Mouse (Mus musculus): ENCODE measurements around the gene Scgb1a1. TPM values are rescaled to one million over a fixed set of nuclear protein-coding genes. Genes with fewer than 3 reads are reported as not detected.

Gene Scgb1a1
- total RNA-seq, 1 experiment from 2014 or later: not detected

Other genes with a start within 250 kb of the Scgb1a1 start
- 0.39 to 0.64 TPM in 2 of 3 replicates, not detected in the other for gene Gng3, start 248.8 kb downstream of the Scgb1a1 start, total RNA-seq (2017)
- 0.10 to 0.78 TPM (median 0.32 TPM) in 3 replicates for gene Lrrn4cl, start 237.2 kb downstream of the Scgb1a1 start, total RNA-seq (2017)
- 200 to 274 TPM (median 220 TPM) in 3 replicates for gene Ubxn1, start 216.5 kb downstream of the Scgb1a1 start, total RNA-seq (2017)
- 45.0 to 55.1 TPM (median 54.5 TPM) in 3 replicates for gene Uqcc3, start 207.0 kb downstream of the Scgb1a1 start, total RNA-seq (2017)
- gene Lbhd1, start 204.2 kb downstream of the Scgb1a1 start, total RNA-seq (2017): 18.1 to 52.5 TPM (median 21.3 TPM) in 3 replicates
- not detected in 3 replicates for gene Gm49403, start 204.0 kb downstream of the Scgb1a1 start, total RNA-seq (2017)
- gene 1810009A15Rik, start 199.1 kb downstream of the Scgb1a1 start, total RNA-seq (2017): 62.5 to 90.9 TPM (median 65.3 TPM) in 3 replicates
- not detected in 3 replicates for gene Gm49416, start 199.0 kb downstream of the Scgb1a1 start, total RNA-seq (2017)
- gene Ints5, start 195.0 kb downstream of the Scgb1a1 start, total RNA-seq (2017): 5.8 to 9.1 TPM (median 7.4 TPM) in 3 replicates
- 57.5 to 87.0 TPM (median 59.6 TPM) in 3 replicates for gene Ganab, start 189.9 kb downstream of the Scgb1a1 start, total RNA-seq (2017)
- 34.2 to 75.8 TPM (median 50.2 TPM) in 3 replicates for gene B3gat3, start 167.6 kb downstream of the Scgb1a1 start, total RNA-seq (2017)
- gene Rom1, start 158.6 kb downstream of the Scgb1a1 start, total RNA-seq (2017): 2.1 to 7.6 TPM (median 3.6 TPM) in 3 replicates
- gene Eml3, start 158.4 kb downstream of the Scgb1a1 start, total RNA-seq (2017): 39.3 to 101 TPM (median 62.5 TPM) in 3 replicates
- 129 to 201 TPM (median 158 TPM) in 3 replicates for gene Mta2, start 146.1 kb downstream of the Scgb1a1 start, total RNA-seq (2017)
- 14.8 to 16.9 TPM (median 16.7 TPM) in 3 replicates for gene Tut1, start 134.1 kb downstream of the Scgb1a1 start, total RNA-seq (2017)
- gene Eef1g, start 120.9 kb downstream of the Scgb1a1 start, total RNA-seq (2017): 313 to 352 TPM (median 341 TPM) in 3 replicates
- 408 to 1,020 TPM (median 414 TPM) in 3 replicates for gene Ahnak, start 98.7 kb downstream of the Scgb1a1 start, total RNA-seq (2017)
- gene Asrgl1, start 47.7 kb upstream of the Scgb1a1 start, total RNA-seq (2017): 6.1 to 14.4 TPM (median 7.8 TPM) in 3 replicates

All from monocyte, adult 5-6 weeks (primary cell).